16 mouse cellular contexts compared by ENCODE assay signal in the genomic region with DNA sequence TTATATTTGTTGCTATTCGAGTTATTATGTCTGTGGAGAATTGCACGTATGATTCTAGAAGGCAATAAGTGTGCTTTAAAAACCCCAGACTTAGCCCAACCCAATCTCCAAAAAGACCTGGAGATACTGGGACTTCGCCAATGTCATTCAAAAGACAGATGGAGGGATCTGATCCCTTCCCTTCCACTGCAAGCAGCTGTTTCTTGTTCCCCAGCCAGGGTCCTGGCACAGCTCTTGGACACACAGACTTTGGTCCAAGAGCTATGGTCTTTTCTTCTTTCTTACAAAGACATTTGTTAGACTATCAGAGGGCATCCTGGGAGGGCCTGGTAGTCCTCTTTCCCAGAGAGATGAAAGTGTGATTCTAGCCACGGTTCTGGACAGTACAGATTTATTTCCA.
"Had no signal": no experiment of that assay in that cellular context is flagged by ENCODE, and none has a peak within 500 bp of the region (broad histone marks: within the 10 kb centered on the region; RNA-seq: fewer than 3 reads in every experiment).

No protein-coding gene starts in this region.

- H3K9ac ChIP-seq: liver, embryonic 14.5 days; lung, embryonic 15.5 days had no signal

- H3K27me3 ChIP-seq: lung, embryonic 15.5 days had no signal

- H3K36me3 ChIP-seq: lung, embryonic 15.5 days; midbrain, embryonic 10.5 days had no signal

- H3K9me3 ChIP-seq: lung, embryonic 15.5 days; megakaryocyte, embryonic 14.5 days; midbrain, embryonic 10.5 days had no signal

- DNase-seq: kidney, adult 18-20 months; kidney, adult 9 months; kidney, postnatal 14 days; kidney, postnatal 4 days; lung, adult 18-20 months; lung, postnatal 36 days; midbrain, embryonic 14.5 days; retina, postnatal 1 day; right cerebral cortex, postnatal 25 days; spleen, adult 18-20 months; thymus, adult 18-20 months; thymus, postnatal 36 days had no signal

- H3K4me2 ChIP-seq: lung, embryonic 15.5 days had no signal

- H3K4me3 ChIP-seq: lung, embryonic 15.5 days had no signal

- H3K27ac ChIP-seq: liver, embryonic 14.5 days; lung, embryonic 15.5 days had no signal
